Mouse (Mus musculus): ENCODE measurements at regions not wholly inside any gene's neighbourhood (a gene's known extent, or its start where the extent isn't known, plus 50 kb on each side); places are given as distances from the start of the nearest gene placed in this dataset.
"Not testable (repeated sequence)": the region's sequence is repeated elsewhere in the genome, so short reads cannot be mapped to it uniquely, and the experiment has no call there.

GRCm38 (mm10) chr6:48209103-48209502 lies 122.7 kb upstream of the Zfp746 start:
- ATAC-seq = no peak
- 91% methylated on average over 2 of the region's 2 CpGs for WGBS
- no peak overlapping the region for H3K27ac ChIP-seq

DNA sequence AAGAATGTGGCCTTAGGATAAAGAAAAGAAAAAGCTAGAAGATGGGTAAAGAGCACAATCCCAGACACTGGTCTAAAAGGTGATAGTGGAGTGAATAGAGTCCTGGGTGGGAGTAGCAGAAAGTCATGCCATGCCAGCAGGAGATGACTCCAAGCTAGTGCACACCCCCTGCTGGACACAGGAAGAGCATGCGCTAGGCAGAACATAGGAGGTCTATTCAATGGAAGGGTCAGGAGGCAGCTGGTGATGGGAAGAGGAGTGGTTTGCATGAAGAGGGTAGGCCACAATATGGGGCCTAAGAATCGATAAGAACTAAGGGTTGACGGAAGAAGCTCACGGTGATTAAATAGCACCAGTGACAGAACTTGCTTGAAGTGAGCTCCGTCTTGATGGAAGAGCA lies 119.3 kb upstream of the Zfp746 start:
- Histone ChIP-seq H3K4me1 (replicated peaks) (no peaks in the 10 kb centered on the region), H3K9me3 (no peaks in the 10 kb centered on the region), H3K4me2 (replicated peaks) (no peak overlapping the region), H3K4me3 (replicated peaks) (no peak overlapping the region), H3K27ac (no peak overlapping the region), H3K27me3 (replicated peaks) (no peaks in the 10 kb centered on the region), H3K36me3 (no peaks in the 10 kb centered on the region), H3K9ac (no peak overlapping the region)
- no peak for ATAC-seq
- WGBS = 87% methylated on average over 5 of the region's 5 CpGs

More at GRCm38 (mm10) chr6:48209103-48209502, 122.7 kb upstream of the Zfp746 start:
- no peaks in the 10 kb centered on the region for H3K9me3 ChIP-seq
- H3K4me2 ChIP-seq (replicated peaks) = no peak overlapping the region
- H3K27me3 ChIP-seq (replicated peaks) = no peaks in the 10 kb centered on the region
- H3K4me3 ChIP-seq (replicated peaks) = no peak overlapping the region
- no peaks in the 10 kb centered on the region for H3K4me1 ChIP-seq (replicated peaks)
- no peaks in the 10 kb centered on the region for H3K36me3 ChIP-seq
- H3K9ac ChIP-seq = no peak overlapping the region

- ATAC-seq = no peak
- H3K36me3 ChIP-seq = no peaks in the 10 kb centered on the region
- H3K27ac ChIP-seq = no peak overlapping the region
- H3K9me3 ChIP-seq = no peaks in the 10 kb centered on the region
- no peak overlapping the region for H3K4me3 ChIP-seq (replicated peaks)
- H3K4me1 ChIP-seq (replicated peaks) = no peaks in the 10 kb centered on the region
- H3K27me3 ChIP-seq (replicated peaks) = no peaks in the 10 kb centered on the region
- WGBS = 40% methylated on average over 3 of the region's 3 CpGs
- no peak overlapping the region for H3K9ac ChIP-seq
- H3K4me2 ChIP-seq (replicated peaks) = no peak overlapping the region
These were observed 113.6 kb upstream of the Zfp746 start for GRCm38 (mm10) chr6:48199951-48200350.

DNA sequence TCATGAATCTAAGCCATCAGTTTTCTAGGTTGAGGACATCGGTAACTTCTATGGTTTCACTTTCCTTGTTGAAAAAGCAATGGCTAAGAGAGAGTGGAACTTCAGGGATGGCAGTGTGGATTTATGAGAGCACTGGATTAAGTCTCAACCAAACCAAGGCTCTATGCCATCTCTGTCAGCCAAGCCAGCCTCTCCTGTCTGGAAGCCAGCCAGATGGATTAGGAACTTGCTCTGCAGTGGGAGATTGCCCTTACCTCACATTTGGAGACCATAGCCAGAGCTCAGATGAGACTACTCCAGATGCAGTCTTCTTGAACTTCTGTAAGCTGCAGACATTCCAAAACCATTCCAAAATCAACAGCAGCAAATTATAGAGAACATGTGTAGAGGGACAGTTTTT lies 112.4 kb upstream of the Zfp746 start:
- Histone ChIP-seq H3K4me1 (replicated peaks) (no peaks in the 10 kb centered on the region), H3K36me3 (no peaks in the 10 kb centered on the region), H3K4me2 (replicated peaks) (no peak overlapping the region), H3K27me3 (replicated peaks) (no peaks in the 10 kb centered on the region), H3K9ac (no peak overlapping the region), H3K9me3 (no peaks in the 10 kb centered on the region), H3K27ac (no peak overlapping the region), H3K4me3 (replicated peaks) (no peak overlapping the region)
- WGBS = 91% methylated on average over 1 of the region's 1 CpGs
- ATAC-seq = no peak

- WGBS = 87% methylated on average over 4 of the region's 4 CpGs
- H3K4me2 ChIP-seq (replicated peaks) = no peak overlapping the region
- no peak overlapping the region for H3K9ac ChIP-seq
- no peak overlapping the region for H3K4me3 ChIP-seq (replicated peaks)
- H3K27ac ChIP-seq = no peak overlapping the region
- H3K27me3 ChIP-seq (replicated peaks) = no peaks in the 10 kb centered on the region
- H3K9me3 ChIP-seq = no peaks in the 10 kb centered on the region
- no peak for ATAC-seq
- no peaks in the 10 kb centered on the region for H3K4me1 ChIP-seq (replicated peaks)
- H3K36me3 ChIP-seq = no peaks in the 10 kb centered on the region
These were observed 111.4 kb upstream of the Zfp746 start for GRCm38 (mm10) chr6:48197696-48198378.

- ATAC-seq; H3K9me3 ChIP-seq; H3K4me1 ChIP-seq (replicated peaks); H3K27me3 ChIP-seq (replicated peaks); H3K4me2 ChIP-seq (replicated peaks); H3K9ac ChIP-seq; H3K4me3 ChIP-seq (replicated peaks); H3K27ac ChIP-seq; H3K36me3 ChIP-seq: not testable (repeated sequence)
- 83% methylated on average over 2 of the region's 2 CpGs for WGBS
These were observed 102.0 kb upstream of the Zfp746 start for GRCm38 (mm10) chr6:48188363-48188762.

DNA sequence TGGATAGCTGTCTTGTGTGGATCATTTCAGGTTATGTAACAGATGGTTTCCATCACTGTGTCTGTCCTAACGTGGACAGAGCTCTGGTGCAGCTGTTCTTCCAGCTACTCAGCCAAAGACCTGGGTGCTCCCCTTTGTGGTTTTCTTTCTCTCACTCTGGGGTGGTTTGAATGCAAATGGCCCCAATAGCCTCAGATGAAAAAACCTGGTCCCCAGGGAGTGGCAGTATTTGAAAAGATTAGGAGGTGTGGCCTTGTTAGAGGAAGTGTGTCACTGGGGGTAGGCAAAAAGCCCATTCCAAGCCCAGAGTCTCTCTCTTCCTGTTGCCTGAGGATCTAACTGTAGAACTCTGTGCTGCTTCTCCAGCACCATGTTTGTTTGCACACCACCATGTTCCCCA lies 98.9 kb upstream of the Zfp746 start:
- no peak for ATAC-seq
- Histone ChIP-seq H3K4me2 (replicated peaks) (no peak overlapping the region), H3K9ac (no peak overlapping the region), H3K36me3 (no peaks in the 10 kb centered on the region), H3K27me3 (replicated peaks) (no peaks in the 10 kb centered on the region), H3K4me3 (replicated peaks) (no peak overlapping the region), H3K27ac (no peak overlapping the region), H3K4me1 (replicated peaks) (no peaks in the 10 kb centered on the region), H3K9me3 (no peaks in the 10 kb centered on the region)
- WGBS = 28% methylated on average over 1 of the region's 1 CpGs

DNA sequence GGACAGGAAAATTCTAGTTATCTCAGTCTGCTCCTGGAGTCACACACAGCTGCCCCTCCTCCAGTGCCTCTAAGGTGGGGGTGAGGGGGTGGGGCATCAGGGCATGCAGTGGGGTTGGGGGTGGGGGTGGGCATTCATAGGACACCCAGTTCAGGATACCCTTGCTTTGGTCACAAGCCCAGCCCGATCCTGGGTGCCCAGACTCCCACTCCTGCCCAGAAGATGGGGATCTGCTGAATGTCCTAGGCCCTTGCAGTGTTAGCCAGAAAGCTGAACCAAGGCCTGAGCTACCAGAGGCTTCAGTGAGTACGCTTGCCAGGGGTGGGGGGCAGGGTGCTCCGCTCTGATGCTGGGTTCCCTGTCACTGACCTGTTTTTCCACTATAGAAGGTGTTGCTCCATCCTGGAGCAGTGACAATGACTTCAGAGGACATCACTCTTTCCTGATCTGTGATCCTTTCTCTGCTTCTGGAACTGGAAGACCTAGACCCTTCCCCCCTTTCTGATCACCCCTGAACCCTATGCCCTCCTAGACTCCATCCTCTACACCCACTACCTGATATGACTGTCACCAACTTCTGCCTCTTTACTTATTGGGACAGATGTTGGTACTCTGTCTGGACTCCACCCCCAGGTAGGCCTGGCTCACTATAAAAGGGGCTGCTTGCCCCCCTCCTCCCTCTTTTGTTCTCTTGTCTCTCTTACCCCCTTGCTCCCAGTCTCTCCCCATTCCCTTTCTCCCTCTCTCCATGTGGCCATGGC lies 92.1 kb upstream of the Zfp746 start:
- 57% methylated on average over 3 of the region's 3 CpGs for WGBS
- H3K36me3 ChIP-seq = no peaks in the 10 kb centered on the region
- no peak overlapping the region for H3K9ac ChIP-seq
- no peaks in the 10 kb centered on the region for H3K9me3 ChIP-seq
- no peak overlapping the region for H3K4me3 ChIP-seq (replicated peaks)
- ATAC-seq = 0 out of 2 replicates have a peak, but pooled peaks have one; percentile 41
- no peaks in the 10 kb centered on the region for H3K4me1 ChIP-seq (replicated peaks)
- no peak overlapping the region for H3K27ac ChIP-seq
- H3K27me3 ChIP-seq (replicated peaks) = no peaks in the 10 kb centered on the region
- no peak overlapping the region for H3K4me2 ChIP-seq (replicated peaks)

GRCm38 (mm10) chr6:48177936-48178335 lies 91.5 kb upstream of the Zfp746 start:
- H3K4me2 ChIP-seq (replicated peaks) = no peak overlapping the region
- H3K27ac ChIP-seq = no peak overlapping the region
- H3K36me3 ChIP-seq = no peaks in the 10 kb centered on the region
- H3K4me1 ChIP-seq (replicated peaks) = no peaks in the 10 kb centered on the region
- no peak overlapping the region for H3K9ac ChIP-seq
- no peaks in the 10 kb centered on the region for H3K9me3 ChIP-seq
- 8% methylated on average over 2 of the region's 2 CpGs for WGBS
- no peak for ATAC-seq
- H3K27me3 ChIP-seq (replicated peaks) = no peaks in the 10 kb centered on the region
- H3K4me3 ChIP-seq (replicated peaks) = no peak overlapping the region

- Histone ChIP-seq H3K4me2 (replicated peaks) (no peak overlapping the region), H3K36me3 (no peaks in the 10 kb centered on the region), H3K4me1 (replicated peaks) (no peaks in the 10 kb centered on the region), H3K9ac (no peak overlapping the region), H3K27me3 (replicated peaks) (no peaks in the 10 kb centered on the region), H3K27ac (no peak overlapping the region), H3K9me3 (no peaks in the 10 kb centered on the region), H3K4me3 (replicated peaks) (no peak overlapping the region)
- ATAC-seq = no peak
- 73% methylated on average over 2 of the region's 2 CpGs for WGBS
These were observed 88.8 kb upstream of the Zfp746 start for GRCm38 (mm10) chr6:48175234-48175633.

DNA sequence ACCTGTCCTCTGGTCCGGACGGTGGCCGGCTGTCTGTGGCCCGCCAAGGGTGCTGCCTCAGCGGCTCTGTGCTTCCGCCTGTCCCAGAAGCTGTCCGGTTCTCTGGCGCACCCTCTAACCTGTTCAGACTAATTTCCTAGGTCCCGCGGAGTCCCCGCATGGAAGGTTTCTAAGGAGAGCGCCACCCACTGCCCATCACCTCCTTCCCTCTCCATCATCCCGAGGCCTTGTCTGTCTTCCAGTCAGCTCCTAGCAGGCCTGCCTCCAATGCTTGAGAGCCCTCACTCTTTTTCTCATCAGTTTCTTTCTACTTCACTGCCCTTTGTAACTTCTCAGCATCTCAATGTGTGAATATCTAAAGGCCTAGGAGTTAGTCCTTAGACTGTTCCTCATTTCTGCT lies 86.4 kb upstream of the Zfp746 start:
- not testable (repeated sequence) for H3K4me3 ChIP-seq (replicated peaks); H3K27me3 ChIP-seq (replicated peaks); H3K9ac ChIP-seq; H3K4me2 ChIP-seq (replicated peaks); H3K36me3 ChIP-seq; H3K27ac ChIP-seq; H3K4me1 ChIP-seq (replicated peaks); H3K9me3 ChIP-seq; ATAC-seq
- WGBS = 92% methylated on average over 13 of the region's 13 CpGs

DNA sequence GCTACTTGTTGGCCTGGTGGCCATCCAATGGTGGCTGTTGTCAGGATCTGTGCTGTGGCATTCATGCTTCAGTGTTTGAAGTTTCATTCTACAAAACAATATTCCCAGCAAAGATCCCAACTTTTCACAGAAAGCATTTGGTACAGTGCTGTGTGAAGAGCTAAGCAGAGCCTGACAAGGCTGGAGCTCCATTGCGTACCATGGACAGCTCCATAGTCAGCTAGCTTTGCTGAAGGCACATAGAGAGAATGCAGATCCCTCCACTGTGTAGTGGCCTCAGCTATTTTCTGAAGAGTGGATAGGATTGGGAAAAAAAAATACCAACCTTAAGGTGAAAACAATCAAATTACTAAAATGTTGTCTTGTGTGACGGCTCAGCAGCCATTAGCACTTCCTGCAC lies 50.5 kb upstream of the Zfp746 start:
- no peak overlapping the region for H3K4me3 ChIP-seq (replicated peaks)
- H3K4me2 ChIP-seq (replicated peaks) = no peak overlapping the region
- 57% methylated on average over 2 of the region's 2 CpGs for WGBS
- no peaks in the 10 kb centered on the region for H3K36me3 ChIP-seq
- H3K9ac ChIP-seq = no peak overlapping the region
- no peaks in the 10 kb centered on the region for H3K4me1 ChIP-seq (replicated peaks)
- H3K27ac ChIP-seq = no peak overlapping the region
- no peak for ATAC-seq
- H3K27me3 ChIP-seq (replicated peaks) = no peaks in the 10 kb centered on the region
- no peaks in the 10 kb centered on the region for H3K9me3 ChIP-seq

Data from intestine, embryonic 15.5 days (tissue).